Mouse (Mus musculus): Measurements from ENCODE around the gene Meis3. TPM values are rescaled to one million over a fixed set of nuclear protein-coding genes. Genes with fewer than 3 reads are reported as not detected.
A peak's percentile ranks its signal among the peaks of the same experiment; 100 is the strongest.

The Meis3 gene
- polyA plus RNA-seq, 1 experiment = 23.8 TPM

DNA sequence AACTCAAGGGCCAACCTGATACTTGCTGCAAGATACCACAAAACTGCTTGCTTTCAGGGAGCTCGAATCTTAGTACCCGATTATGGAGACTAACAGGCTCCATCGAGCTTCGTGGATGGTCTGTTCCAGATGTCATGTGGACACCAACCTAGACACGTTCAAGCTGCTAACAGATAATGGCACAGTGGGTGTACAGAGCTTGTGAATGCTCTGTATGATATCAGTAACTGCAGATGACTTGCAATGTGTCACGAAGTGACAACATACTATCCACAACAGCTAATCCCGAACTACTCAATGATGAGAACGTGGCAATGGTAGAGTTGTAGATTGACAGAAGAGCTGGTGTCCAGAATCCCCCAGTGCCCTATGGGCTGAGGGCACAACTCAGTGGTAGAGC lies 12.6 kb downstream of the Meis3 start:
- Histone ChIP-seq H3K4me3 (ENCODE audit: insufficient read depth, low read length) (no peak overlapping the region), H3K27ac (ENCODE audit: insufficient read depth, low read length) (no peak overlapping the region), H3K4me1 (ENCODE audit: control insufficient read depth, insufficient read depth, low read length) (no peaks in the 10 kb centered on the region)
- TF ChIP-seq POLR2A (IDR thresholded peaks at IDR 0.05; ENCODE audit: low read depth, low read length) (no peak), CTCF (IDR thresholded peaks at IDR 0.05; ENCODE audit: borderline replicate concordance, insufficient read depth, low read length) (no peak)

DNA sequence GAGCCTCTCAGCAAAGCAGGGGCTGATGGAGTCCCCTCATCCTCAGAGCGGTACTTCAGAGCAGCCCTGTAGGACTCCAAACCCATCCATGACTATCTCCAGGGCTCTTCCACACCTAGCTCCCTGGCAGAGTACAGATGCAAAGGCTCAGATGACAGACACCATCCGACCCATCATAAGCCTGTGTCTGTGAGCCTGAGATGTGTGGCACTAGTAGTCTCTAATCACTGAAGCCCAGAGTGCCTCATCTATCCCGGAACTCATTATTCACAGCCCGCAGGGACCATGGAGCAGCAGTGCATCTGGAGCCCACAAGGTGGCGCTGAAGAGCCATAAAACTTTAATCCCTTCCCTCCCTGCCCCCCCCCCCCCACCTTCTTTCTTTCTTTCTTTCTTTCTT lies 17.4 kb downstream of the Meis3 start:
- H3K4me1 ChIP-seq (ENCODE audit: control insufficient read depth, insufficient read depth, low read length) = no peaks in the 10 kb centered on the region
- peak; percentile 57; the same call in 1 of the 2 replicates for TF ChIP-seq CTCF (IDR thresholded peaks at IDR 0.05; ENCODE audit: borderline replicate concordance, insufficient read depth, low read length)
- TF ChIP-seq POLR2A (IDR thresholded peaks at IDR 0.05; ENCODE audit: low read depth, low read length) = no peak
- H3K27ac ChIP-seq (ENCODE audit: insufficient read depth, low read length) = no peak overlapping the region
- no peak overlapping the region for H3K4me3 ChIP-seq (ENCODE audit: insufficient read depth, low read length)

DNA sequence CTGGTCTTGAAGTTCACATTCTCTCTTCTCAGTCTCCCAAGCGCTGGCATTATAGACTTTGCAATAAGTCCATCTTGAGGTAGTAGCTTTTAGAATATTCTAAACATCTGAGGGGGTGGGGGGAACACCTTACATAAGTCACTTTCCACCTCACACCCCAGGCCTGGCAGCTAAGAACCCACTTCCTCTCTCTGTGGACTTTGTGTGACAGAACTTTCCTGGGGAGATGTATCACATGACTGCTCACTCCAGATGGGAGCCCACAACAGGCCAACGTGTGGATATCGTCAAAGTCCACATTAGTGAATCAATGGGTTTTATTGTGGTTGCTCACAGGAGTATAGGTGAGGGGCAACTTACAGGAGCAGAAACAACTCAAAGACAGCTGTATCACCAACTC lies 18.8 kb downstream of the Meis3 start:
- H3K27ac ChIP-seq (ENCODE audit: insufficient read depth, low read length) = no peak overlapping the region
- TF ChIP-seq POLR2A (IDR thresholded peaks at IDR 0.05; ENCODE audit: low read depth, low read length) = no peak
- no peak for TF ChIP-seq CTCF (IDR thresholded peaks at IDR 0.05; ENCODE audit: borderline replicate concordance, insufficient read depth, low read length)
- no peaks in the 10 kb centered on the region for H3K4me1 ChIP-seq (ENCODE audit: control insufficient read depth, insufficient read depth, low read length)
- H3K4me3 ChIP-seq (ENCODE audit: insufficient read depth, low read length) = no peak overlapping the region

DNA sequence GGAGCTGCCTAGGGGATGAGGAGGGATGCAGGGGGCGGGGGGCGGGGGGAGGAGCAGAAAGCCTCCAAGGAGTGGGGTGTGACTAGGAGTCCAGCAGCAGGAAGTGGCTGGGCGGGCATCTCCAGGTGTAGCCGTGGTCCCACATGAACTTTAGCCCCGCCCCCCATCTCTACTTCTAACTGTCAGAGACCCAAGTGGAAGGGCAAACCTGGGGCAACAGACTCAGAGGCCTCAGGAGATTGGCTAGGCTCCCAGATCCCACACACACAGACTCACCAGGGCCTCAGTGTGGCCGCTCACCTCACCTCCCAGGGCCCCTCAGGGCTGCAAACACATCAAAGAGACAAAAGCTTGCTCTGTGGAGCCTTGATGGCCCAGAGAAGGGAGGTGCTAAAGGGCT lies 21.7 kb downstream of the Meis3 start:
- TF ChIP-seq POLR2A (IDR thresholded peaks at IDR 0.05; ENCODE audit: low read depth, low read length) (no peak), CTCF (IDR thresholded peaks at IDR 0.05; ENCODE audit: borderline replicate concordance, insufficient read depth, low read length) (no peak)
- H3K27ac ChIP-seq (ENCODE audit: insufficient read depth, low read length) = no peak overlapping the region
- no peaks in the 10 kb centered on the region for H3K4me1 ChIP-seq (ENCODE audit: control insufficient read depth, insufficient read depth, low read length)
- H3K4me3 ChIP-seq (ENCODE audit: insufficient read depth, low read length) = no peak overlapping the region

DNA sequence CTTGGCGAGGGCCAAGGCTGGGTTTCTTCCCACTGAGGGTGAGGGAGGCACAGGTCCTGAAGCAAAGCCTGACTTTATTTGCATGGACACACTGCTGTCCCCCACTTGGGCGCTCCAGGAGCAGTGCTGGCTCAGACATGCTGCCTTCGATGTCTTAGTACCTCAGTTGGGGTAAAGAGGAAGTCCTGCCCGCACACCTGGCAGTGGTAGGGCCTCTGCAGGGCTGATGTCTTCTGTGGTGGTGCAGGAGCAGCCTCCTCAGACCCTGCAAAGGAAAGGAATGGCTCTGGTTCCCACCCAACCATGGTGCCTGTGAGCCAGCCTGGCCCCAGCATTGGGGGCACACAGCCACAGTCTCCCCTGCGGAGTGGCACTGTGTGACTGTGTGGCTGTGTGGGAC lies 22.3 kb downstream of the Meis3 start:
- H3K4me3 ChIP-seq (ENCODE audit: insufficient read depth, low read length) = no peak overlapping the region
- H3K4me1 ChIP-seq (ENCODE audit: control insufficient read depth, insufficient read depth, low read length) = no peaks in the 10 kb centered on the region
- no peak overlapping the region for H3K27ac ChIP-seq (ENCODE audit: insufficient read depth, low read length)
- TF ChIP-seq CTCF (IDR thresholded peaks at IDR 0.05; ENCODE audit: borderline replicate concordance, insufficient read depth, low read length) (no peak), POLR2A (IDR thresholded peaks at IDR 0.05; ENCODE audit: low read depth, low read length) (no peak)

DNA sequence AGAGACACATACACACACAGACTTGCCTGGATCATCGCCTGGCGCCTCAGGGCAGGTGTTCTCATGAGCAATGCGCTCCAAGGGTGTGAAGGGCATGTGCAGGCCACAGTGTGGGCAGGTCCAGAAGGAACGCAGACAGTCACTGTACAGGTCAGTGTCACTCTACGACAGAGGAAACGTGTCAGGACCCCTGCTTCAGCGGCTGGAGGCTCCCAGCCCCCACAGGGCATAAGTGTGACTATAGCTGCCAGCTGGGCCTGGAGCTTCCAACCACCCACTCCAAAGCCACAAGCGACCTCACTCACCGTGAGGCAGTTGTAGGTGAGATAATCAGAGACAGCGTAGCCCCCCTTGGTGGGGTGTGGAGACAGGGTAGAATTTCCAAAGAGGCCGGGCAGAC lies 23.6 kb downstream of the Meis3 start:
- no peak overlapping the region for H3K27ac ChIP-seq (ENCODE audit: insufficient read depth, low read length)
- H3K4me1 ChIP-seq (ENCODE audit: control insufficient read depth, insufficient read depth, low read length) = no peaks in the 10 kb centered on the region
- no peak overlapping the region for H3K4me3 ChIP-seq (ENCODE audit: insufficient read depth, low read length)
- TF ChIP-seq CTCF (IDR thresholded peaks at IDR 0.05; ENCODE audit: borderline replicate concordance, insufficient read depth, low read length) = no peak
- TF ChIP-seq POLR2A (IDR thresholded peaks at IDR 0.05; ENCODE audit: low read depth, low read length) = no peak

DNA sequence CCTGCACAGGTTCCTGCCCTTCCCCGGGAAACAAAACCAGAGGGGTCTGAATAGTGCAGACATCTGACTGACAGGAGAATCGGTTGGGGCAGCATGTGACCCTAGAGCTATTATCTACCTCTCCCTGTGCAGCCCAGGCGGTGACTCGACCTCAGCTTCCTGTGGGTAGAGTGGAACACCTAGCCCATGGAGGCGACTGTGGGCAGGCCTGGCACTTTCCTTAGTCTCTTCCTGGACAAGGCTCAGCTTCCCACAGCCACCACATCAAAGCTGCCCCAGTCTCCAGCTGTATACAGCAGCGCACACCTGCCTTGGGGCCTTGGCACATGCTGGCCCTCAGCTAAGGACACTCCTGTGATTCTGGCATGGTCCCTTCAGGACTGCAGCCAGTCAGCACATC lies 26.2 kb downstream of the Meis3 start:
- TF ChIP-seq CTCF (IDR thresholded peaks at IDR 0.05; ENCODE audit: borderline replicate concordance, insufficient read depth, low read length) = no peak
- no peak for TF ChIP-seq POLR2A (IDR thresholded peaks at IDR 0.05; ENCODE audit: low read depth, low read length)
- Histone ChIP-seq H3K4me1 (ENCODE audit: control insufficient read depth, insufficient read depth, low read length) (no peaks in the 10 kb centered on the region), H3K27ac (ENCODE audit: insufficient read depth, low read length) (no peak overlapping the region), H3K4me3 (ENCODE audit: insufficient read depth, low read length) (no peak overlapping the region)

DNA sequence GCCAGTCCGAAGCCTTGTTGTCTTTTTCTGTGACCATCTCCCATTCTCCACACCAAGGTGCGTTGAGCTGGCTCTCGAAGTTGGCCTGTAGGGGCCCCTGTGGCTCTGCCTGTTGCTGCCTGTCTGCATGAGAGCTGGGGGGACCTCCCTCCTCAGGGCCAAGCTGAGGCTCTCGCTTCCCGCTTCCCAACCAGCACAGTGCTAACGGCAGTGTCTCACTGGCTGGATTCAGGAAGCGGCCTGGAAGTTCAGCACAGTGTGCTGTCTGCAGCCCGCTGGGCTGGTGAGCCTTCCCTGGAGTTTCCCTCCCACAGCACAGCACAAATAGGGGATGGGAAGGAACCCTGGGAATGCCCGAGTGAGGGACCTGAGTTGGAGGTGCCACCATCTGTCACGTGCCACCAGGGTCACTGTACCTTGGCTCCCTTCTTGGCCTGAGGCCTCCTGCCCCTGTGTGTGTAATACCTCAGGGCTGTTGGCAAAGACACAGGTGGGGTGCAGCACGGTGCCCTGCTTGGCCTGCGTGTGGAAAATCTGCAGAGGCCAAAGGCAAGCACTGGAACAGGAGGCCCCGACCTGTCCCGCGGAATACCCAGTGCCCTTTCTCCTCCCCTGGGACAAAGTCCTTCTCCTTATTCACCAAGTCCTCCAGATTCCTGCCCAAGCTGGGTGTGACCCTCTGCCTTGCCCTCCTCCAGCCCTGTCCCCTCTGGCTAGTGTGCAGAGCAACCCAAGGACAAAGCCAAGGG lies 28.0 kb downstream of the Meis3 start:
- H3K4me1 ChIP-seq (ENCODE audit: control insufficient read depth, insufficient read depth, low read length) = peaks cover 6% of the 10 kb centered on the region; the same call in 1 of the 2 replicates
- no peak overlapping the region for H3K27ac ChIP-seq (ENCODE audit: insufficient read depth, low read length)
- TF ChIP-seq CTCF (IDR thresholded peaks at IDR 0.05; ENCODE audit: borderline replicate concordance, insufficient read depth, low read length) = no peak
- no peak for TF ChIP-seq POLR2A (IDR thresholded peaks at IDR 0.05; ENCODE audit: low read depth, low read length)
- no peak overlapping the region for H3K4me3 ChIP-seq (ENCODE audit: insufficient read depth, low read length)

DNA sequence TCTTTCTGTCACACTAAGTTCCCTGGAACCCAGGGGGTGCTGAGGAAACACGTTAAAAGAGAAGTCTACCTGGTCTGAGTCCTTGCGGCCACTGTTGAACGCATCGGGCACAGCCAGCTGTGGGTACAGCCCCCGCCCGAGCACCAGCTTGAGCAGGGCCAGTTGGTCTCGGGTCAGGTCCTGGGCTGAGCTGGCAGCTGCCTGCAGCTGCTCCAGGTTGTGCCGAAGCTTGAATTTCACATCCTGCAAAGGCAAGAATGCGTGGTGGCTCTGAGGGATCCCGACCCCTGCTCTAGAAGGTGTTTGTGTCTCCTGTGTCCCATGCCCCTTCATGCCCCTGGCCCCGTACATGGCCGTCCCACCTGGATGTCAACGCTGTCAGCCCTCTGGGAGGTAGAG lies 28.6 kb downstream of the Meis3 start:
- Histone ChIP-seq H3K27ac (ENCODE audit: insufficient read depth, low read length) (no peak overlapping the region), H3K4me3 (ENCODE audit: insufficient read depth, low read length) (no peak overlapping the region), H3K4me1 (ENCODE audit: control insufficient read depth, insufficient read depth, low read length) (peaks cover 11% of the 10 kb centered on the region)
- TF ChIP-seq CTCF (IDR thresholded peaks at IDR 0.05; ENCODE audit: borderline replicate concordance, insufficient read depth, low read length) (no peak), POLR2A (IDR thresholded peaks at IDR 0.05; ENCODE audit: low read depth, low read length) (no peak)

DNA sequence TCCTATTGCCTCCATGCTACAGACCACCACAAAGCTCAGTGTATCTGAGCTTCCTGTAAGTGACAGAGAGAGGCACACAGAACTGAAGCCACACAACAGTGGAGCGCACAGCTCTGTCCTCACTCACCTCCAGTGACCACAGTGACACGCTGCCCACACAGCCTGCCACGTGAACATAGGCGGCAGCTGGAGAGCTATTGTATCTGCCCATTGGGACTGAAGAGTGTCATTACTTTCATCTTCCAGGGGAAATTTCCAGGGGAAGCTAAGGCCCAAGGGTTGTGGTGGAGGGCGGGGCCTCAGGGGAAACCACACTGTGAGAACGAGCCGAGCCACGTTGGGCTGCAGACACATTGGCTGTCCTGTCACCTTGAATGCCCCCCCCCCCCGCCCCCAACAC lies 29.9 kb downstream of the Meis3 start:
- Histone ChIP-seq H3K4me3 (ENCODE audit: insufficient read depth, low read length) (no peak overlapping the region), H3K4me1 (ENCODE audit: control insufficient read depth, insufficient read depth, low read length) (peaks cover 18% of the 10 kb centered on the region), H3K27ac (ENCODE audit: insufficient read depth, low read length) (no peak overlapping the region)
- no peak for TF ChIP-seq POLR2A (IDR thresholded peaks at IDR 0.05; ENCODE audit: low read depth, low read length)
- TF ChIP-seq CTCF (IDR thresholded peaks at IDR 0.05; ENCODE audit: borderline replicate concordance, insufficient read depth, low read length) = no peak

All from embryonic fibroblast, embryonic 13.5 days (primary cell).